Mouse (Mus musculus) liver, embryonic 15.5 days (tissue): ENCODE measurements around the gene Fut2. TPM values are rescaled to one million over a fixed set of nuclear protein-coding genes. Genes with fewer than 3 reads are reported as not detected.

Experiments used
- ATAC-seq: fragments of 200-750 bp; cut with Nextera tagmentation; 2 replicates; pipeline ENCODE4 v1.8.0; 2017; ENCODE audit warnings: moderate number of reproducible peaks, mild to moderate bottlenecking, moderate library complexity; ENCODE audit not compliant: insufficient read depth
- H3K27ac ChIP-seq: fragments of 300-500 bp; sonication (generic); replicated peaks from 2 replicates; pipeline ENCODE4 v1.5.1; 2015; ENCODE audit warnings: mild to moderate bottlenecking, inconsistent platforms
- H3K27me3 ChIP-seq: fragments of 300-500 bp; sonication (generic); 2 replicates; pipeline ENCODE4 v1.6.1; 2015; ENCODE audit warnings: mild to moderate bottlenecking, inconsistent platforms
- H3K36me3 ChIP-seq: fragments of 300-500 bp; sonication (generic); replicated peaks from 2 replicates; pipeline ENCODE4 v1.6.1; 2015; ENCODE audit warnings: moderate library complexity, mild to moderate bottlenecking, inconsistent platforms
- H3K4me1 ChIP-seq: fragments of 300-500 bp; sonication (generic); replicated peaks from 2 replicates; pipeline ENCODE4 v1.6.1; 2015; ENCODE audit warnings: inconsistent platforms
- H3K4me2 ChIP-seq: fragments of 300-500 bp; sonication (generic); 2 replicates; pipeline ENCODE4 v1.6.1; 2015; ENCODE audit warnings: moderate library complexity, mild to moderate bottlenecking, inconsistent platforms
- H3K4me3 ChIP-seq: fragments of 300-500 bp; sonication (generic); replicated peaks from 2 replicates; pipeline ENCODE4 v1.5.1; 2015; ENCODE audit warnings: mild to moderate bottlenecking, inconsistent platforms
- H3K9ac ChIP-seq: fragments of 300-500 bp; sonication (generic); 2 replicates; pipeline ENCODE4 v1.6.1; 2015; ENCODE audit warnings: moderate library complexity, mild to moderate bottlenecking, inconsistent platforms
- H3K9me3 ChIP-seq: fragments of 300-500 bp; sonication (generic); replicated peaks from 2 replicates; pipeline ENCODE4 v1.6.1; 2016; ENCODE audit warnings: inconsistent platforms
- WGBS: fragments of 180-500 bp; shearing (Covaris S2); methylation state at CpG from one replicate; pipeline ENCODE4 v1.1.7; 2015; ENCODE audit warnings: mixed read lengths; ENCODE audit not compliant: insufficient replicate concordance; 5-methylcytosine and 5-hydroxymethylcytosine counted together
- polyA plus RNA-seq: library from polyadenylated mRNA; unstranded; fragments of >200 nt; fragmentation: Nextera tagmentation; extraction: Ambion mirVana; gene quantifications from 2 replicates; pipeline ENCODE4 v1.2.1, GENCODE M21; 2015

Gene Fut2
- polyA plus RNA-seq, 1 experiment from 2014 or later: not detected

DNA sequence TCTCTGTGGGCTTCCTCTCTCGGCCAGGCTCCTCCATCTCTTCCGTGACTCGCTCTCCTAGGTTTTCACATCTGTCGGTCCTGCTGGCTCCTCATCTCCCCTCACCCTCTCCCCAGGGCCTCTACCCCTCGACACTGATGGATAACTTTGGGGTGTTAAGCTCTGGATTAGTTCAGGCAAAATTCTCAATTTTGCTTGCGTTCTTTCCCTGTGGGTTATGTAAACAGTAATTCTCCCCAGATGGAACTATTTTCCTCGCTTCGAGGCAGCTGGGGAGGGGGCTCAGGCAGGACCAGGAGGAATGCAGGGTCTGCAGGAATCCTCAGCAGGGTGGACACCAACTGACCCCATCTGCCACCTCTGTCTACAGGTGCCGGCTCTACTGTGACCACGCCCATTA, 19.6 kb upstream of the Fut2 start:
- H3K9ac ChIP-seq: no peak overlapping the region
- whole genome bisulfite sequencing: 56% methylated on average over 10 of the region's 10 CpGs
- no peak for ATAC-seq
- H3K27me3 ChIP-seq: peaks cover 19% of the 10 kb centered on the region; the same call in 1 of the 2 replicates
- no peak overlapping the region for H3K27ac ChIP-seq
- H3K9me3 ChIP-seq: no peaks in the 10 kb centered on the region
- H3K4me2 ChIP-seq: no peak overlapping the region
- peaks cover 13% of the 10 kb centered on the region for H3K4me1 ChIP-seq
- H3K36me3 ChIP-seq: no peaks in the 10 kb centered on the region
- no peak overlapping the region for H3K4me3 ChIP-seq

GRCm38 (mm10) chr7:45683396-45684050, 17.3 kb upstream of the Fut2 start, which contains the start of gene Ntn5:
Ntn5 (plus strand) TSS chr7:45684022.
- no peak within 1 kb of the TSS for H3K4me2 ChIP-seq
- H3K9me3 ChIP-seq: no peaks in the 10 kb centered on the region
- no peak within 1 kb of the TSS for H3K9ac ChIP-seq
- peaks cover 13% of the 10 kb centered on the region for H3K4me1 ChIP-seq
- H3K36me3 ChIP-seq: no peaks in the 10 kb centered on the region
- H3K27me3 ChIP-seq: peaks cover 10% of the 10 kb centered on the region; the same call in 1 of the 2 replicates
- ATAC-seq: no peak
- no peak within 1 kb of the TSS for H3K4me3 ChIP-seq
- H3K27ac ChIP-seq: no peak within 1 kb of the TSS
- WGBS: 60% methylated on average over 7 of the region's 7 CpGs

DNA sequence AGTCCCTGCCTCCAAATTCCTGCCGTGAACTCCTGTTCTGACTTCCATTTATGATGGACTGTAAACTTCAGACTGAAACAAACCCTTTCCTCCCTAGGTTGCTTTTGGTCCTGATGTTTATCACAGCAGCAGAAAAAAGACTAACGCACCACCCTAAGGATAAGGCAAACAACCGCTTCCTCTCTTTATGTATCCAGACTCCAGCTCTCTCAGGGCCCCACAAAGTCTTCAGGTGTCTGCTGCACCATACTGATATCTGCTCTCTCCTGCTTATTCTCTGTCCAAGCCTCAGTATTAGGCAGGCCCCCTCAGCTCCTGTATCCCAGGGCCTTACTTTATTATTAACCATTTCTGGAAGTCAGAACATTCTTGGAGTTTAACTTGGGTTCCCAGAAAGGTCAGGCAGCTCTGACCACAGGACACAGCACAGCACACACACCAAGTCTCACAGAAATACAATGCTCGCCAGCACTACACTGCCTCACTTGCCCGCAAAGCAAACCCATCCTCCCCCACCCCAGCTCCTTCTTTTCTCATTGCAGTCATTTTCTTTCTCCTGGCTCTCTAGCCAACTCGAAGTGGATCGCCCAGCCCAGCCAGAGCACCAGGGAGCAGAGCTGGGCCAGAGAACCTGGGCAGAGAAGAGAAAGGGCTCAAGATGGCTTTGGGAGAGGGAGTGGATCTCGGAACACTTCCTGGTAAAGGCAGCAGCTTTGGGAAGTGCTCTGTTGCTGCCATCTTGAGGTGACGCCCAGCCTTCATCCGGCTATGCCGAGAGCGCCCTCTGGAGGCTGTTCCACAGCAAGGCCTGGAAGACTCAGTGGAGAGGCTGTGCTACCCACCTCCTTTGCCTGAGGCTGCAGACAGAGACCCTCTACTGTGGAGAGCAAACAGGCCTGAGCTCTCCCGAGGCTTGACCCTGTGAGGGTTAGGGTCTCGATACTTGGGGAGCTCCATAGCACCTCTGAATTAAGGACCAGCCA, 16.2 kb upstream of the Fut2 start:
- Histone ChIP-seq H3K4me3 (no peak overlapping the region), H3K27ac (no peak overlapping the region), H3K36me3 (no peaks in the 10 kb centered on the region), H3K9ac (no peak overlapping the region), H3K4me1 (peaks cover 13% of the 10 kb centered on the region), H3K27me3 (peaks cover 10% of the 10 kb centered on the region; the same call in 1 of the 2 replicates), H3K4me2 (peak overlapping the region; percentile 43; the same call in 1 of the 2 replicates), H3K9me3 (no peaks in the 10 kb centered on the region)
- 24% methylated on average over 14 of the region's 14 CpGs for WGBS
- no peak for ATAC-seq

DNA sequence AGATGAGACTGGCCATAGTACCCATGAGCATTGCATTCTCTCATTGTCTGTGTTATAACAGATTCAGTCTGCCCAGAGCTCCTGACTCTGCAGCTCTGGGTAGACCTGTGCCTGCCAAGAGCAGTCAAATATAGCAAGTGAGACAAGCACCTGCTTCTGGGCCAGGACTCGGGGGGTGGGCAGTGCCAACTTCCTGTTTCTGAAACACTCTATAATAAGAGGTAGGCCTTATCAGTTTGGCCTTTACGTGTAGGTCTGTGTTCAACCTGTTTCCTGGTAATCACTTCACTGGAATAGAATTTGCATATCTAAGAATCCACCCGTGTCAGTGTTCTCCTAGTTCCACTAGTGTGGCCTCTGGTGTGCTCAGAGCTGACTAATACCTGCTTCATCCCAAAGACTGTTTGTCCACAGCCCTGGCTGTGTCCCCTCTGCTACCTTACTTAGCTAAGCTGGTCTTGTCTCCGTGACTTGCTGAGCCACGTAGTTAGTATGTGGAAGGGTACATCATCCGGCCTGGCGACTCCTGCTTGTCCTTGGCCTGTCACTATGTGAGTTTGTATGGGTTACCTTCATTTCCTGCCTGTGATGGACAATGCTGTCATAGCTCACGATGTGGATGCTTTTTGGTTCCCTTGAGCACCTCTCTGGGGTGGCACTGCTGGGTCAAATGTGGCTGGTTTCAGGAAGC, 15.0 kb upstream of the Fut2 start:
- Histone ChIP-seq H3K4me3 (no peak overlapping the region), H3K36me3 (no peaks in the 10 kb centered on the region), H3K27me3 (peaks cover 10% of the 10 kb centered on the region; the same call in 1 of the 2 replicates), H3K4me2 (no peak overlapping the region), H3K27ac (no peak overlapping the region), H3K9me3 (no peaks in the 10 kb centered on the region), H3K4me1 (peaks cover 13% of the 10 kb centered on the region), H3K9ac (no peak overlapping the region)
- no peak for ATAC-seq
- 42% methylated on average over 8 of the region's 8 CpGs for WGBS

DNA sequence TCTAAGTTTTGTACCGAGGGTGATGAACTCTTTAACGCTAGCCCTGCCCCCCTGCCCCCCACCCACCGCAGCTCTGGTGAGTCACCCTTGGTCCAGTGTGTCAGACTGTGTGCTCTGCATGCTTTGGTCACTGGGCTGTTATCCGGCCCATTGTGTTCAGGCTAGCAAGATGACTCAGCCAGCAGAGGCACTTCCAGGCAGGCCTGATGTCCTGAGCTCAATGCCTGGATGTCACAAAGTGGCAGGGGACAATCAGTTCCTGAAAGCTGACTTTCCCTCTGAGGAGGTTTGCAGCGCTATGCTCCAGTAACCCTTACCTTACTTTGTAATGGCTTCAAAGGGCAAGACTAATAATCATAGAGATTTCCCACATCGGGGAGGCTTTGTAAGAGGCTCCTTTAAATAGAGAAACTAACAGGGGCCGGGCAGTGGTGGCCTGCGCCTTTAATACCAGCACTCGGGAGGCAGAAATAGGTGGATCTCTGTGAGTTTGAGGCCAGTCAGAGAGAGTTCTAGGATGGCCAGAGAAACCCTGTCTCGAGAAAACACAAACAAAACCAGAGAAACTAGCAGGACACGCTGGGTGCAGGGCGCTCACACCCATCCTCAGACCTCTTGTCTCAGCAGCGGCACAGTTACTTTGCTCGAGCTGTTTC, 13.9 kb upstream of the Fut2 start:
- Histone ChIP-seq H3K27me3 (peaks cover 10% of the 10 kb centered on the region; the same call in 1 of the 2 replicates), H3K4me3 (no peak overlapping the region), H3K4me2 (no peak overlapping the region), H3K36me3 (no peaks in the 10 kb centered on the region), H3K27ac (no peak overlapping the region), H3K4me1 (peaks cover 13% of the 10 kb centered on the region), H3K9ac (no peak overlapping the region), H3K9me3 (no peaks in the 10 kb centered on the region)
- no peak; the same call in 1 of the 2 replicates for ATAC-seq
- WGBS: 61% methylated on average over 14 of the region's 14 CpGs

DNA sequence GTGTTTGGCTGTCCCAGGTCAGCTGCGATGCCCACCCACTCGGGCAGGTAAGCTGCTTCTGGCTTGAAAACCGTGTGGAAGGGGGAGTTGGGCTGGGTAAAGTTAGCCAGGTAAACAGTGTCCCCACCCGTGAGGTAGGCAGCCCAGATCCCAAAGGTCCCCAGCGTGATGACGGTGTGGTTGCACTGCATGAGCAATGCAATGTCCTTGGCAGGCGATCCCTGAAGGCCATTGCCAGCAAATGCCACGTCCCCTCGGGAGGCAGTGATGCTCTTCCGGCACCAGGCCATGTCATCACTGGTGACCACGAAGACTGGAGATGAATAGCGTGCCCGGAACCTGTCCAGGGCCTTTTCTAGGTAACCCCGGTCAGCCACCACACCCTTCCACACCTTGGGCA, 12.3 kb upstream of the Fut2 start:
- WGBS: 75% methylated on average over 14 of the region's 14 CpGs
- Histone ChIP-seq H3K27ac (no peak overlapping the region), H3K9me3 (no peaks in the 10 kb centered on the region)

GRCm38 (mm10) chr7:45677627-45678295, 11.6 kb upstream of the Fut2 start:
- Histone ChIP-seq H3K4me1 (peaks cover 10% of the 10 kb centered on the region), H3K9me3 (no peaks in the 10 kb centered on the region), H3K9ac (no peak overlapping the region), H3K4me2 (no peak overlapping the region), H3K27me3 (no peaks in the 10 kb centered on the region), H3K4me3 (no peak overlapping the region), H3K36me3 (no peaks in the 10 kb centered on the region), H3K27ac (no peak overlapping the region)
- no peak for ATAC-seq
- WGBS: 58% methylated on average over 7 of the region's 7 CpGs

More for the DNA sequence above, 12.3 kb upstream of the Fut2 start:
- H3K27me3 ChIP-seq: no peaks in the 10 kb centered on the region
- no peak overlapping the region for H3K4me2 ChIP-seq
- no peak for ATAC-seq
- H3K4me3 ChIP-seq: no peak overlapping the region
- peaks cover 13% of the 10 kb centered on the region for H3K4me1 ChIP-seq
- H3K9ac ChIP-seq: no peak overlapping the region
- no peaks in the 10 kb centered on the region for H3K36me3 ChIP-seq

DNA sequence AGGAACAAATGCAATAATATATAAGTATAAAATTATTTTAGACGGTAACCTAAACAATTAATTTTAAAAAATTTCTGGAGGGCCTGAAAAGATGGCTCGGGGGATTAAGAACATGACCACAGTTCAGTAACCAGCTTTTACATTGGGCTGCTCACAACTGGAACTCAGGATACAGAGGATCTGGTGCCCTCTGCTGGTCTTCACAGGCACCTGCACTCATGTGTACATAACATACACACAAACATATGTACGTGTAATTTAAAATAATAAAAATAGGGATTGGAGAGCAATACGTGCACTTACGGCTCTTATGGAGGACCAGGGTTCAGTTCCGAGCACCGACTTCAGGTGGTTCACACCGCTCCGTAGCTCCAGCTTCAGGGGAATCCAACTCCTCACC, 2.7 kb upstream of the Fut2 start:
- Histone ChIP-seq H3K36me3 (no peaks in the 10 kb centered on the region), H3K4me2 (no peak overlapping the region), H3K27ac (no peak overlapping the region), H3K9ac (no peak overlapping the region), H3K27me3 (no peaks in the 10 kb centered on the region), H3K4me3 (no peak overlapping the region), H3K4me1 (no peaks in the 10 kb centered on the region), H3K9me3 (no peaks in the 10 kb centered on the region)
- no peak for ATAC-seq
- WGBS: 84% methylated on average over 9 of the region's 9 CpGs

DNA sequence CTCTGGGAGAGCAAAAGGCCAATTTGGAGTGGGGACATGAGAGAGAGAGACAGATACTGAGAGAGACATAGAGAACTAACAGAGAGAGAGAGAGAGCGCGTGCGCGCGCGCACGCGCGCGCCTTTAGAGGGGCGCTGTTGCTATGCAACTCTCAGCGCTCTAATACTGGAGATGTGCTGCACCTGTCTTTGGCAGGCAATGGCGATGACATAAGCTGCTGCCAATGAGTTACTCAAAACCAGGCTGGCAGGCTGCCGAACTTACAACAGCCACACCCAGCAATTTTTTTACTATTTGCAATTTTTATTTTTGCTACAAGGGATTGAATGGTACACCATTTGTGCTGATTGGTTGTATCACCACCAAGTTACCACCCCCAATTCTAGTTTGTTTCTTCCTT, 1.6 kb upstream of the Fut2 start:
- Histone ChIP-seq H3K4me3 (no peak overlapping the region), H3K36me3 (no peaks in the 10 kb centered on the region), H3K9ac (no peak overlapping the region), H3K27ac (no peak overlapping the region), H3K27me3 (no peaks in the 10 kb centered on the region), H3K4me1 (no peaks in the 10 kb centered on the region), H3K4me2 (no peak overlapping the region), H3K9me3 (no peaks in the 10 kb centered on the region)
- no peak for ATAC-seq
- 86% methylated on average over 14 of the region's 14 CpGs for WGBS
